Mouse (Mus musculus) kidney, adult 8-10 months (tissue): ENCODE results near the gene Ly6c1.
"Not testable (repeated sequence)": the region's sequence is repeated elsewhere in the genome, so short reads cannot be mapped to it uniquely, and the experiment has no call there.

Source experiments
- DNase-seq, 2 experiments: peaks; one replicate each; pipeline ENCODE4 v3.0.0; 2022

The Ly6c1 gene

GRCm38 (mm10) chr15:75048642-75049261 is at the start of gene Ly6c1:
Gene Ly6c1, minus strand, starts transcription at chr15:75048830.
- peak in 1 of 2 experiments; percentile 39 for DNase-seq

GRCm38 (mm10) chr15:75088041-75088440 is 39.4 kb upstream of the Ly6c1 start:
- not testable (repeated sequence) for DNase-seq

- no peak for DNase-seq
These were observed 21.3 kb upstream of the Ly6c1 start for GRCm38 (mm10) chr15:75069965-75070364.

- peak in 1 of 2 experiments; percentile 77 for DNase-seq
These were observed 13.5 kb upstream of the Ly6c1 start for GRCm38 (mm10) chr15:75062030-75062574.

- peak; percentile 37 to 39 for DNase-seq
These were observed 11.9 kb upstream of the Ly6c1 start for GRCm38 (mm10) chr15:75060505-75060904.

GRCm38 (mm10) chr15:75055985-75056384 is 7.4 kb upstream of the Ly6c1 start:
- no peak for DNase-seq

GRCm38 (mm10) chr15:75055425-75055824 is 6.8 kb upstream of the Ly6c1 start:
- DNase-seq, result not testable (repeated sequence)

GRCm38 (mm10) chr15:75052414-75052813 is 3.8 kb upstream of the Ly6c1 start:
- DNase-seq, result peak; percentile 15 to 37

GRCm38 (mm10) chr15:75051141-75051540 is 2.5 kb upstream of the Ly6c1 start:
- DNase-seq, result not testable (repeated sequence)

- DNase-seq, result not testable (repeated sequence)
These were observed 2.0 kb upstream of the Ly6c1 start for GRCm38 (mm10) chr15:75050593-75050992.

- DNase-seq, result peak in 1 of 2 experiments; percentile 47
These were observed 1.2 kb upstream of the Ly6c1 start for GRCm38 (mm10) chr15:75049811-75050210.

GRCm38 (mm10) chr15:75047970-75048320 is 685 bp downstream of the Ly6c1 start:
- DNase-seq, result not testable (repeated sequence)

GRCm38 (mm10) chr15:75047313-75047969 is 1.2 kb downstream of the Ly6c1 start:
- not testable (repeated sequence) for DNase-seq

GRCm38 (mm10) chr15:75045501-75045900 is 3.1 kb downstream of the Ly6c1 start:
- DNase-seq, result not testable (repeated sequence)

- DNase-seq, result not testable (repeated sequence)
These were observed 27.4 kb downstream of the Ly6c1 start for GRCm38 (mm10) chr15:75021020-75021759.

- DNase-seq, result peak in 1 of 2 experiments; percentile 4
These were observed 29.2 kb downstream of the Ly6c1 start for GRCm38 (mm10) chr15:75019446-75019845.
